Mouse (Mus musculus): ENCODE measurements around the gene Armcx1. TPM values are rescaled to one million over a fixed set of nuclear protein-coding genes. Genes with fewer than 3 reads are reported as not detected.

Gene Armcx1
- total and polyA plus RNA-seq, 3 experiments, result 0.08 TPM; not detected in 2

GRCm38 (mm10) chrX:134690871-134691539 is 26.8 kb upstream of the Armcx1 start:
- H3K27ac ChIP-seq (ENCODE audit: insufficient read depth, low read depth), result no peak overlapping the region
- peaks cover 0 to 9% of the 10 kb centered on the region in 2 experiments for H3K36me3 ChIP-seq (replicated peaks in 1 of 2; ENCODE audit: control insufficient read depth in 1 of 2, insufficient read depth in 1 of 2, low read length in 1 of 2)
- no peaks in the 10 kb centered on the region for H3K9me3 ChIP-seq (replicated peaks; ENCODE audit: low read length)
- no peak for DNase-seq (ENCODE audit: extremely low read depth)
- H3K4me1 ChIP-seq (ENCODE audit: control insufficient read depth in 1 of 2, insufficient read depth in 2 of 2), result no peaks in the 10 kb centered on the region; a peak in 1 of 4 replicates
- no peak overlapping the region for H3K4me2 ChIP-seq (ENCODE audit: insufficient read depth, low read depth, poor library complexity, severe bottlenecking)
- no peaks in the 10 kb centered on the region for H3K27me3 ChIP-seq (replicated peaks)
- dilution Hi-C loops (cut with MboI; ENCODE audit: extremely low pct_ligation_motif_present, extremely low pct_unique_long_range_greater_than_20kb, low sequenced_read_pairs) (no loop called here), in situ Hi-C loops (cut with MboI; ENCODE audit: low pct_ligation_motif_present, low pct_unique_long_range_greater_than_20kb, low sequenced_read_pairs) (no loop called here)
- H3K4me3 ChIP-seq (replicated peaks in 1 of 3; ENCODE audit: low read depth in 2 of 3, low read length in 2 of 3, poor library complexity in 1 of 3), result no peak overlapping the region
- H3K79me2 ChIP-seq (replicated peaks; ENCODE audit: control insufficient read depth, extremely low read depth, insufficient read depth, poor library complexity, severe bottlenecking), result no peaks in the 10 kb centered on the region
- H3K9ac ChIP-seq (ENCODE audit: insufficient read depth, low read depth), result no peak overlapping the region
- TF ChIP-seq SIN3A (IDR thresholded peaks at IDR 0.05; ENCODE audit: low read length) (no peak), CHD1 (IDR thresholded peaks at IDR 0.05; ENCODE audit: low read depth, low read length) (no peak), GABPA (IDR thresholded peaks at IDR 0.05; ENCODE audit: insufficient replicate concordance, low read depth, low read length) (no peak), MEF2A (IDR thresholded peaks at IDR 0.05; ENCODE audit: borderline replicate concordance, low read depth, low read length) (no peak), ELF1 (IDR thresholded peaks at IDR 0.05; ENCODE audit: low read depth, low read length) (no peak), BHLHE40 (IDR thresholded peaks at IDR 0.05; ENCODE audit: low read depth, low read length) (no peak), ZMIZ1 (IDR thresholded peaks at IDR 0.05; ENCODE audit: low read depth, low read length) (no peak), NELFE (IDR thresholded peaks at IDR 0.05; ENCODE audit: low read depth, low read length) (no peak), MXI1 (IDR thresholded peaks at IDR 0.05; ENCODE audit: low read depth, low read length) (no peak), CHD2 (IDR thresholded peaks at IDR 0.05; ENCODE audit: low read length) (no peak), HCFC1 (IDR thresholded peaks at IDR 0.05; ENCODE audit: low read depth, low read length) (no peak), MAX (IDR thresholded peaks at IDR 0.05; ENCODE audit: low read length) (no peak)

- no peak for DNase-seq (ENCODE audit: extremely low read depth)
- Histone ChIP-seq H3K9ac (ENCODE audit: insufficient read depth, low read depth) (no peak overlapping the region), H3K4me2 (ENCODE audit: insufficient read depth, low read depth, poor library complexity, severe bottlenecking) (no peak overlapping the region), H3K27ac (ENCODE audit: insufficient read depth, low read depth) (no peak overlapping the region), H3K27me3 (replicated peaks) (no peaks in the 10 kb centered on the region), H3K79me2 (replicated peaks; ENCODE audit: control insufficient read depth, extremely low read depth, insufficient read depth, poor library complexity, severe bottlenecking) (no peaks in the 10 kb centered on the region), H3K4me1 (ENCODE audit: control insufficient read depth in 1 of 2, insufficient read depth in 2 of 2) (no peaks in the 10 kb centered on the region; a peak in 1 of 4 replicates), H3K4me3 (replicated peaks in 1 of 3; ENCODE audit: low read depth in 2 of 3, low read length in 2 of 3, poor library complexity in 1 of 3) (no peak overlapping the region), H3K36me3 (replicated peaks in 1 of 2; ENCODE audit: control insufficient read depth in 1 of 2, insufficient read depth in 1 of 2, low read length in 1 of 2) (peaks cover 0 to 9% of the 10 kb centered on the region in 2 experiments), H3K9me3 (replicated peaks; ENCODE audit: low read length) (no peaks in the 10 kb centered on the region)
- TF ChIP-seq USF1 (IDR thresholded peaks at IDR 0.05; ENCODE audit: low read depth, low read length) (no peak), MAFK (IDR thresholded peaks at IDR 0.05; ENCODE audit: insufficient replicate concordance, low read length) (no peak), MXI1 (IDR thresholded peaks at IDR 0.05; ENCODE audit: low read depth, low read length) (no peak), ZKSCAN1 (IDR thresholded peaks at IDR 0.05; ENCODE audit: borderline replicate concordance, low read depth, low read length) (no peak), SIN3A (IDR thresholded peaks at IDR 0.05; ENCODE audit: low read length) (no peak), KAT2A (IDR thresholded peaks at IDR 0.05; ENCODE audit: insufficient replicate concordance, low read length) (no peak), MEF2A (IDR thresholded peaks at IDR 0.05; ENCODE audit: borderline replicate concordance, low read depth, low read length) (no peak), USF2 (conservative IDR thresholded peaks at IDR 0.05; ENCODE audit: low read depth, low read length) (no peak), NELFE (IDR thresholded peaks at IDR 0.05; ENCODE audit: low read depth, low read length) (no peak), HCFC1 (IDR thresholded peaks at IDR 0.05; ENCODE audit: low read depth, low read length) (no peak)
- in situ Hi-C loops (cut with MboI; ENCODE audit: low pct_ligation_motif_present, low pct_unique_long_range_greater_than_20kb, low sequenced_read_pairs), result no loop called here
- dilution Hi-C loops (cut with MboI; ENCODE audit: extremely low pct_ligation_motif_present, extremely low pct_unique_long_range_greater_than_20kb, low sequenced_read_pairs), result no loop called here
Measured at GRCm38 (mm10) chrX:134691540-134691935, 26.2 kb upstream of the Armcx1 start.

All from CH12.LX (cell line).